Mouse (Mus musculus): ENCODE measurements around the gene Atp13a4.

Gene Atp13a4

DNA sequence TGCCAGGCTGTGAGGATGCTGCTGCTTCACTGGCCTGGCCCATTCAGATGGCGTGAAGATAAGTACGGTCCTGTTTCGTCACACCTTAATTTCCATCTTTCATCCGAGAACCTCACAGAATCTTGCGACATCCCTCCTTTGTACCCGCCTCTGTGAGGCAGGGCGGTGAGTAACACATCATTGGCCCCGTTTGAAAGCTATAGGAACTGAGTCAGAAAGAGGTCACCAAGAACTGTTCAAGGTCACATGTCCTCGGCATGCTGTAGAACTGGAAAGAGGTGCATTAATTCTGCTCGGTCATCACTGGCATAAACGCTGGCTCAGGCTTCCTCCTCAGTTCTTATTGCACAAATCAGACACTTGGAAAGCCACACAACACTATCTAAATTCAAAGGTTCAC is at the start of gene Atp13a4:
Gene Atp13a4 (minus strand): TSS at position 36 of the 400 bp plus-strand sequence.
- DNase-seq (ENCODE audit: low read depth, low spot score) = no peak

DNA sequence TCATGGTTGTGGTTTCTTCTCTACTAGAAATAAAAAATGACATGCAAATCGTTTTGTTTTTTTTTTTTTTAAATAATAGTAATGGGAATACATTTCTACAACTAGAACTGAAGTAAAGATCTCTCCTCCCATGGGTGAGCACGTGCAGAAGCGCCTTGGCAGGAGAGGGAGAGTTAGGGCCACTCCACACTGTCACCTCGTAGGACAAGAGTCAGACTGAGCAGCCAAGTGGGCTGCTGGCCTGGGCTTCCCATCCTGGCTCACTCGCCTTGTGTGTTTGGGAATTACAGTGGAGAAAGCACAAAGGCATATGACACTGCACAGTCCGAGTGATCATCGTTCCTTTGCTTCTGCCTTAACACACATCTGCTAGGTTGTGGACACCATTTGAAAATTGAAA is 47.5 kb upstream of the Atp13a4 start:
- no peak for DNase-seq (ENCODE audit: low read depth, low spot score)

DNA sequence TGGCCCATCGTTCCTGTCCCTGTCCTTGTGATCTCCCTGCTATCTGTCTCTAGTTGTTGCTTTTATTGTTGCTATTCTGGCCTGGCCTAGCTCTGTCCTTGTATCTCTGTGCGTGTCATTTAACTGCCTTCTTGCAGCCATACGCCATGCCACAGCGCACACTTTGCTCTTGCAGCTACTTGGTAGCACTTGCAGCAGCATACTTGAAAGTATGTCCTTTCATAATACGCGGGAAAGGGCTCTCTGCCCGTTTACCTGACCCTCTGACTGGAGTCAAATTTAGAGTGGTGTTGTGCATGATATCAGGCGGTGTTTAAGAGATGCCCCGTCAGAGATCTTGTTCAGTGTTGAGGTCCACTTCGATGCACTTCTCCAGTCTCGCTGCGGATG is 35.1 kb upstream of the Atp13a4 start:
- peak; percentile 47 for DNase-seq (ENCODE audit: low read depth, low spot score)

DNA sequence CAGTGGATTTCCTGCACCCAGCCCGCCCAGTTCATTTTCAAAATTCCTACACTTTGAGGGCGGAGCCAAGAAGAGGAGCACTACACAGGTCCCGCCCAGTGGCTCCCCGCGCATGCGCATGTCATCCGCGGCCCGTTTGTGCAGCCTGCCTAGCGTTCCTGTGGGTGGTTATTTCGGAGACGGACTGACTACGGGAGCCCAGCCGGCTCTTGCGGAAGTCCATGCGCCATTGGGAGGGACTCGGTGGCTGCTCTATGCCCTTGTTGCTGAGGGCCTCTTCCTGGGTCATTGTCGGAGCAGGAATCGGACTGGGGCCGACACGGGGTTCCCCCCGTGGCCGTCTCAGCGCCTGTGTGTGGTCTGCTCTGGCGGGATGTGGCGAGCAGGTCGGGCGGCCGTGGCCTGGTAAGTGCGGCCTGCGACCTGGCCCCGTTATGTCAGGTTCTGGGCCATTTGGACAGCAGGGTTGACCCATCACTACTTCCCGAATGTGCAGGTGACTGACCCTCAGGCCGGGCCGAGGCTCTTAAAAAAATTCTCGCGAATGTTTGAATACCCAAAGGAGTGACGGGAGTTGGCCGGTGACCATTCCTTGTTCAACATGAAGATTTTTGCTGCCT is 34.6 kb upstream of the Atp13a4 start, which contains the start of gene Opa1:
Gene Opa1 (plus strand): TSS at position 168 of the 620 bp plus-strand sequence.
- peak; percentile 98 for DNase-seq (ENCODE audit: low read depth, low spot score)

DNA sequence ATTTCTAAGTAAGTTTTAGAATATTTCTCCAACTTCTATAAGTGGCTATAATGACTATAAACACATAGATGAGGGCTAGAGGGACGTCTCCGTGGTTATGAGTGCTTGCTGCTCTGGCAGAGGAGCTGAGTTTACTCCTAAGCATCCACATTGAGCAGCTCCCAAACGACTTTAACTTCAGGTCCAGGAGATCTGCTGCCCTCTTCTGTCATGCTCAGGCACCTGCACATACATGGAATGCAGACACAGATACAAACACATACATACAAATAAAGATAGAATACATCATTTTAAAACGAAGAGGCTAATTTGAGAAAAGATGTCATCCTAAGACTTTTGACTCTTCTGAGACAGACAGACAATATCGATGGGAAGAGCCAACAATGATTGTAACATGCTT is 31.0 kb upstream of the Atp13a4 start:
- DNase-seq (ENCODE audit: low read depth, low spot score) = peak; percentile 69

DNA sequence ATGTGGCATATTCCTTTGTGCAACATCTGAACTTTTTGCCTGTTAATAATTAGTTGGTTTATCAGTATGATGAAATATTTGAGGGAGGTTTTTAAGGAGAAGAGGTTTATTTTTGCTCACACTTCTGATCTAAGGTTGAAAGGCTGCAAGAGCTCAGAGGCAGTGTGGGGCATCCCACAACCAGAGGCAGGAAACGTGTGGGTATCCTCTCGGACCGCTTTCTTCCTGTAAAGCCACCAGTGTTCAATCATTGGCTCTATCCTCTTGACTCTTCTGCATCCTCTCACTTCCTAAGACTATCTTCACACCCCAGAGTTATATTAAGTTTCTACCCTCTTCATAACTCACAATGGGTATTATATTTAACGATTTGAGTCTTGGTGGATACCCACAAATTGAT is 29.3 kb upstream of the Atp13a4 start:
- DNase-seq (ENCODE audit: low read depth, low spot score) = no peak

DNA sequence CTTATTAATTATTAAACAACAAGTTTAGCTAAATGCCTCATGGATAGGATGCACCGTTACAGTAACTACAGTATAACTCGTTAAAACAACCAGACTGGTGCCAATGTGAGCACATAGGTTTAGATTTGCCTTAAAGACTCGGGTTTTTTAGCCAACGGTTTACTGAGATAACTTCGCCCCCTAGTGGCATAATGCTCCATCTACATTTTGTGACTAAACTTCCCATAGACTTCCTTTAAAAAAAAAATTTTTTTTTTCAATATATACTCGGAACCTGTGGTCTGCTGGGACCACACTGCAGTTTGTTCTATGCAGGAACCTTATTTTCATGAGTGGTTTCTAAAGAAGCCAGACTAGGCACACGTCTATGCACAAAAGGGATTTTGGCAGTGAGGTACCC is 16.2 kb upstream of the Atp13a4 start:
- DNase-seq (ENCODE audit: low read depth, low spot score) = peak; percentile 86

DNA sequence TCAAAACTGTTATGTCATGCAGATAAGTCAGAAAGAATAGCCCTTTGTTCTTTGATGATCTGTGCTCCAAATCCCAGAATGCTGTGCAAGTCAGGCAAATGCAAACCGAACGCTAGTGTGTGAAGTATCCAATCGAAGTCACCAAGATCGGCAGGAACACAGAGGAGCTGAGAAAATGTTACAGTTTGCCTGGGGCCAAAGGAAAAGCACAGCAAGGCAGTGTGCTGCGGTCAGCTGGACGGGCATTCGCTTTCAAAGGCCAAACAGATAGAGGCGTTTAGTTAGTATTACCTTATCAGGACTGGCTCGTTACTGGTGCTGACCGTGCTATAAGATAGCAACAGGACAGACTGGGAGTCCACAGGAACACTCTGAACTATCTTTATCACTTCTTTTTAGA is 15.8 kb upstream of the Atp13a4 start:
- no peak for DNase-seq (ENCODE audit: low read depth, low spot score)

DNA sequence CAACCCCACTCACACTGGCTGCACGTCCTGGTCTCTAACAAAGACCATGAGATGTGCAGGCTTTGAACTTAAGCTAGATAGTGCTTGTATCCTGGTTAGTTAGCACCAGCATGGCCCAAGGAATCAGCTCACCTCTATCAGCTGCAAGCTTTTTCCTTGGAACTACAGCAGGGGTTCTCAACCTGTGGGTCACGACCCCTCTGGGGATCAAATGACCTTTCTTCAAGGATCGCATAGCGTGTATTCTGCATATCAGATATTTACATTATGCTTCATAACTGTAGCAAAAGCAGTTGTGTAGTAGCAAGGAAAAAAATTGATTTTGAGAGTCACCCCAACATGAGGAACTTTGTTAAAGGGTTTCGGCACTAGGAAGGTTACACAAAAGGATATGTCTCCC is 15.0 kb upstream of the Atp13a4 start:
- no peak for DNase-seq (ENCODE audit: low read depth, low spot score)

DNA sequence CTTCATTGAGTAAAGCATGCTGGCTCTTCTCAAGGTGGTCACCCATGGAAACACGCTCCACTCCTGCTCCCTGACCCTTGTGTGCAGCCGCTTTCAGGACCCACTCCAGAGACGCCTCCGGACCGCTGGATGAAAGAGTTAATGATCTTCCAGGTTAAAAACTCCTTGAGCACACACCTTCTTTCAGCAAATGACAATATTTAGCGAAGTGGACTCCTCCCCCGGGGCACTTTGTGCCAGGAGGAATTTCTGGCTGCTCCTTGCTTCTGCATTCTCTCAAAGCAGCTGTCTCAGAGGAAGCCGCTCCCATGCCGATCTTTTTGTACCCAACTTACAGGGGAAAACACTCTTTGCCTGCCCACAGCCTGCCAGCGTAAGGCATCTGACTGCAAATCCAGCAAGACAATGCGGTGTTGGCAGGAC is 3.4 kb downstream of the Atp13a4 start:
- DNase-seq (ENCODE audit: low read depth, low spot score) = no peak

DNA sequence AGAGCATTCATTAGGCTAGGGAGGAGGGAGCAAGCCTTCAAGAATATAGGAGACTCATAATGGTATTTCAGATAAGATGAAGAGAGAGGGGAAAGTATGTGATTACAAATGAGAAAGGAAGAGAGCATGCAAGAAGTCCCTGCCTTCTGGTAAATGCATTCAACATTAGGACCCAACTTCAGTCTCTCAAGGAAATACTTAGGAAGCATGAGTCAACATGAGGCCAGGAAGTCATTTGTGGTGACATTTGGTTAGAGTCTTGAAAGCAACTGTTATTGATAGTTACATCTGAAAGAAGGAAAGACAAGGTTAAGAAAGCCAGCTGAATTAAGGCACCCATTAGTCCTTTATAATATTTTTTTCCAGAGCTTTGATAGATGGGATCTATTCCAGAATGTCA is 4.8 kb downstream of the Atp13a4 start:
- no peak for DNase-seq (ENCODE audit: low read depth, low spot score)

DNA sequence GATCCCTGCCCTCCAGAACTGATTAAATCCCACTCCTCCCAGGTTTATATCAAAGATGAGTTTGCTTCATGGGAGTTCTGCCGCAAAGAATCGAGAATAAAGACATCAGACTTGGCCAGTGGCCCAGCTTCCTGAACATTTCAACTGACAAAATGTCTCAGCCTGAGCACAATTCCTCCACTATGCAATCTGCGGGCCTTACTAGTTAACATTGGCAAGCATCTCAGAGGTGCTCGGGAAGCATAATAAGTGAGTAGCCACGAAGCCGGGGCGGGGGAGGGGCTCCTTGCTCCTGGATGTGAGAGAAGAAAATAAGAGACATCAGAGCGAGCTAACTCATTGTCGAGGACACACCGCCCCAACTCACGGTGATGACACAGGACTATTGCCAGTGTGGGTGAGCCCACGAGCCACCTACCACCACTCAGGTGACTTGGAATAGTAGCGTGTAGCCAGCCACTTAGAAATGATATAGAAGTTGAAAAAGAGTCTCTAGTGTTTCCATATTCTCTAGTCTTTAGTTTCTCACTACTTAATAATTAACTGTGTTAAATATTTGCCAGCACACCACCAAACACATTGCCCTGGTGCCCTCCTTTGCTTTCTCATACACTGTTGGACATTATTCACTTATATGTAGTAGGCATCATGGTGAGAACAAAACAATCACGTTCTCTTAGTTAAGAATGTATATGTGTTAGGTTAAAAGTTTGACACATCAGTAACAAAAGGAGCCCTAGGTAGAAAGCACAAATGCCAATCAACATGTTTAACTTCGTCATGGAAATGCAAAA is 8.1 kb downstream of the Atp13a4 start:
- DNase-seq (ENCODE audit: low read depth, low spot score) = no peak

DNA sequence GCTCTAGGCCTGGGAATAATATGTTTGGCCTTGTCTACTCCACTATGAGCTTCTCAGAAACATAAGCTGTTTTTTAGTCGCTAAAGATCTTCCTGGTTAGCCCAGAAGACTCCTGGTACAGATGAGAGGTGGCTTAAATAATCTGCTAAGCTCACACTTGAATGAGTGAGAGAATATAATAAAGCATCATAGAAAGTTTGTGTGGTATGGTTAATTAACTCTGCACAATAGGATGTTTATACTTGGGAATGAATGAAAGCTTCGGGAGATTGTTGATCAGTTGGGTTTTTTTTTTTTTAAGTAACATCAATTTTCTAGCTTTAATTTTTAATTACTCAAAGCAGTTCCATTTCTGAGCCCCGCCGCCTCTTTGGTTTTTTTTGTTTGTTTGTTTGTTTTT is 8.8 kb downstream of the Atp13a4 start:
- DNase-seq (ENCODE audit: low read depth, low spot score) = no peak

DNA sequence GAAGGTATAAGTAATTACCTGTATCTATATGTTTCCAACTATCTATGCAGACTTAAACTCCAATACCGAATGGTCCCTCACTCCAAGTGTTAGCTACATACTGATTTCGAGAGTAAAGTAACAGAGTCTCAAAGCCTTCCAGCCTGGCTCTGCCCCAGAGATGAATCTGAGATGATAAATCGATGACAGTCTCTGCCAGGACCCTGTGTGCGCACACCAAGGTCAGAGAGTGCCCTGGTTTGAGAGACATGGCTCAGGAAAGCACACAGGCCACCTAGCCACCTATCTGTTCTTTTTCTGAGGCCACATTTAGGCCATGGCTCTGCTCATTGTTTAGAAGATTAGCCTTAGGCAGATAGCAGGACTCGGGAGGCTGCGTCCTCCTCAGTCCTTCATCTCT is 11.0 kb downstream of the Atp13a4 start:
- DNase-seq (ENCODE audit: low read depth, low spot score) = no peak

DNA sequence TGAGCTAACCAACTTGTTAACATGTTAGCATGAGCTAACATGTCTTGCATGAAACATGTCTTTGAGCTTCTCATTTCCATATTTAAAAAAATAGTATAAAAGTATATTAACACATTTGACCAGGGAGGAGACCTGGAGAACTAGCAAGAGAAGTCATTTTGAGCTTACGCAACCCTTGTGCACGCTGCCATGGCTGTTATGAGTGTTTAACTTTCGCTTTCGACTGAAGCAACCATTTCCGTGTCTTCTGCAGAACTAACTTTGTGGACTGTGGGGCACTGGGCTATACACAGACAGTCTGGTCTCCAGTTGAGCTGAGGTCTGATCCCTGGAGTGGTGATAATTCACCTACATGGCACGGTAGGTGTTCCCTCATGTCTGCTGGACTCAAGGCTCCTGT is 17.6 kb downstream of the Atp13a4 start:
- DNase-seq (ENCODE audit: low read depth, low spot score) = no peak

DNA sequence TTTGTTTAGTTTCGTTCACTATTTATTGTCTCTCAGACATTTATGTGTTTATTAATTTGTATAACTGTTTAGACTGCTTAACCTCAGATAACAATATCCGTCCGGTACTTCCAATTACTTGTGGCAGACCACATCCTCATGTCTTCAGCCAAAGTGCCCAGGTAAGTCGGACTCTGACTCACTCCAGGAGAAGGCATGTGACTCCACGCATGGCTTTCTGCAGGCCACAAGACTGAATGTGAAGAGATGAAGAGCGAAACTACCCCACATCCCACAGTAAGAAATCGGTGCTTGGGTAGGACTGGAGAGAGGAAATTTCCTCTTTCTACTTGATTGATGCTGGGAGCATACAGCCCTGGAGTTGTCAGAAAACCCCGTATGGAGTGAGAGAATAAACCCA is 18.1 kb downstream of the Atp13a4 start:
- DNase-seq (ENCODE audit: low read depth, low spot score) = no peak

DNA sequence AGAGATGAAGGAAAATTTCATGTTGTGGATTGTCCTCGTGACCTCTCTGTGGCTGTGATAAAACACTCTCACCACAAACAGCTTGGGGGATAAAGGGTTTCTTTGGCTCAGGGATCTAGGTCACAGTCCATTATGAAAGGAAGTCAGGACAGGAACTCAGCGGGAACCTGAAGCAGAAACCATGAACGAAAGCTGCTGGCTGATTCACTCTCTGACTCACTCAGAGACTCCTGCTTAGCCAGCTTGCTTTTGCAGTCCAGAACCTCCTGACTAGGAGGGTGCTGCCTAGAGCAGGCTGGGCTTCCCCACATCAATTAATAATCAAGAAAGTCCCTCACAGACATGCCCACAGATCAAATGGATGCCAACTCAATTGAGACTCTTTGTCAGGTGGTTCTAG is 32.2 kb downstream of the Atp13a4 start:
- DNase-seq (ENCODE audit: low read depth, low spot score) = peak; percentile 62

DNA sequence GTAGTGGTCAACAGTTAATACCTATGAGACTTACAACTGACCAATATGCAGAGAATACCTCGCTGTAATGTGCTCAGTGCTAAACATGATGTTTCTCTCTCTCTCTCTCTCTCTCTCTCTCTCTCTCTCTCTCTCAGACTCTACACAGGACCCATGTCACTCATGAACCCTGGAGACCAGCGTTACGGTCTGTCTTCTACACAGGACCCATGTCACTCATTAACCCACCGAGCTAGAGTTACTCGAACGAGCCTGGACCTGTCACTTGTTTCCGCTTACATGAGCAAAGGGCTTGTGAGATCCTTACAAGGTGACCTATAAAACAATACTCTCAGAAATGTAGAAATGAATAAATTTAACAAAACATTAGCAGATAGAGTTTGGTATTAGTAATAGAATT is 33.9 kb downstream of the Atp13a4 start:
- no peak for DNase-seq (ENCODE audit: low read depth, low spot score)

DNA sequence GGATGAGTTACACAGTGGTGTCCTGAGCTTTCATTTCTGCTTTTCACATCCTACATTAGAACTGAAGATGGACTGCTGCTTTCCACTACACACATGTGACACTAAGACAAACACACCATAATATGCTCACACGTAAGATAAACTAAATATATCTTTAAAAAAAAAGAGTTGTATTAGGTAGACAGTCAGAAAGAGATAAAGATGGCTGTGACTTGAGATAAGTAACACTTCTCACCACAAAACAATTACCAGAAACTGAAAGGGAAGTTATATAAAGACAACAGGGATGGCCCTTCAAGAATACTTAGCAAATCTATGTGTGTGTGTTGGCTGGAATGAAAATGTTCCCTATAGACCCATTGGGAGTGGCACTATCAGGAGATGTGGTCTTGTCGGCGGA is 34.8 kb downstream of the Atp13a4 start:
- no peak for DNase-seq (ENCODE audit: low read depth, low spot score)

DNA sequence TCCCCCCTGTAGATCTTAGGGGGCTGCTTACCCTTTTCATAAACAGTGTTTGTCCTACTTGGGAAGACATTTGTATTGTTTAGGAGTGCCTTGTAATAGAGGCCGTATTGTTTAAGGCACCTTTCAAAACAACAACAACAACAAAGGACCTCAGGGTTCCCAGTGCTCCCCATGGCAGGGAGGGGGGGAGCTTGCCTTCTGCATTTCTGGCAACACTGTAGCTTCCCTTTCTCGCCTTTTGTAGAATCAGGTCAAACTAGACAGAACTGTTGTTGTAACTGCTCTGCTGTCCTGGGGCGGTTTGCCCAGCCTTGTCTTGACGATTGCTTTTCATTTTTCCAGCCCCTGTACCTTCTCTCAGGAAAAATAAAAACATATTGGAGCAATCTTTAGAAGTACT is 40.0 kb downstream of the Atp13a4 start:
- DNase-seq (ENCODE audit: low read depth, low spot score) = no peak

DNA sequence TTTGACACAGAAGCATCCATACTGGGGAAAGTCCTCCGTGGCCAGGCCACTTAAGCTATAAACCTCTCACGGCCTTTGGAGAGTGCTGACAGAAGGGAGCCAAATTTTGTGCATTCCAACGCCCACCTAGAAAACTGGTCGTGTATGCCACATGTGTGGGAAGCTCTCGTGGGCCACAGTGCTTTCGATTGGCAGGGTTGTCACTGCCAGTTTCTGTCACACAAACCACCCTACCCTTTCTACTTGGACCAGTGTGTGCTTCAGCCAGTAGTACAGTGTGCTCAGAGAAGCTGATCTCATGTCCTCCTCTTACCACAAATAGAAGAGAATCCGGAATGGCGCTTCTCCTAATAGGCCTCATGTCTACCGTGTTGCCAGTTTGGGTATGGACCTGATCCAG is 40.5 kb downstream of the Atp13a4 start:
- no peak for DNase-seq (ENCODE audit: low read depth, low spot score)

DNA sequence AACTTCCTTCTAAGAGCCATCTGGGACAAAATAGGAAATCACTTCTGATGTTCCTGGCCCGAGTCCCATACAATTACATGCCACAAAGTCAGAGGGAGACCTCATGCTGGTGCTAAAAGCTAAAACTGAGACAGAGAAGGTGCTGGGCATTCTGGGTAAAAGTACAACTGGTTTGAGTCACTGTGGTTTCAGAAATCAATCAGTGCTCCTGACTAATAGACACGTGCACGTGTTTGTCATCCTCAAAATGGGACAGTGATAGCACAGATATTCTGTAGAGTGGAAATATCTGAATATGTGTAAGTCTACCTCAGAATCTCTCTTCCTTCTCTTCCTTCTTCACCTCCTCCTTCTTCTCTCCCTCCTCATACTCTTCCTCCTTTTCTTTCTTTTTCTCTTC is 53.6 kb downstream of the Atp13a4 start:
- DNase-seq (ENCODE audit: low read depth, low spot score) = peak; percentile 31

DNA sequence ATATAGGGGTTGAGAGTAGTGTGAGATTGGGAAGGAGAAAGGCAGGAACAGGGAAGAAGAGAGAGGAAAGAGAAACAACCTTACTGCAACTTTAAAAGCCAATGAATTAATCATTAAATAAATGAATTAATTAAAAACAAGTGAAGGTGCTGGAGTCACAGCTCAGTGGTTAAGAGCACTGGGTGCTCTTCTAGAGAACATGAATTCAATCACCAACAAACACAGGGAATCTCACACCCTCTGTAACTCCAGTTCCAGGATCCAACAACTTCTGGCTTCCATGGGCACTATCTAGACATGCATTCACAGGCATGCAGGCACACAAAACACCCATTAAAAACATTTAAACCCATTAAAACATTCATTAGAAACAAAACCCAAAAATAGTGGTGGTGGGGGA is 63.2 kb downstream of the Atp13a4 start:
- no peak for DNase-seq (ENCODE audit: low read depth, low spot score)
